24 mouse cellular contexts compared by ENCODE assay signal in genomic region chr7:100544437-100544836, GRCm38 (mm10). TPM values are rescaled to one million over a fixed set of nuclear protein-coding genes. Genes with fewer than 3 reads are reported as not detected.
A peak's percentile ranks its signal among the peaks of the same experiment; 100 is the strongest.
DNase-seq lines count a peak whose midpoint lies in the region; ATAC-seq and TF ChIP-seq lines count a peak whose summit lies in the region.
"Had no signal": no experiment of that assay in that cellular context is flagged by ENCODE, and none has a peak within 500 bp of the region (broad histone marks: within the 10 kb centered on the region; RNA-seq: fewer than 3 reads in every experiment).

No protein-coding gene starts in this region.

- DNase-seq in kidney, postnatal 0 days (ENCODE audit: low spot score), result no peak
- no peak for DNase-seq in kidney, postnatal 25 days
- DNase-seq in liver, embryonic 14.5 days (ENCODE audit: low read depth in 3 of 3, low spot score in 3 of 3), result no peak
- DNase-seq in urinary bladder, adult 18-20 months (ENCODE audit: low spot score in 2 of 2), result no peak
- DNase-seq in cerebellum, postnatal 10 days, result no peak
- no peak for DNase-seq in adrenal gland, postnatal 25 days
- DNase-seq: adrenal gland, postnatal 14 days; cerebellum, adult 11-12 months; cerebellum, adult 9-11 months; heart, postnatal 10 days; lung, embryonic 14.5 days; right cerebral cortex, postnatal 25 days had no signal

- H3K27me3 ChIP-seq in kidney, postnatal 0 days (ENCODE audit: insufficient read depth, low read length), result no peaks in the 10 kb centered on the region
- no peaks in the 10 kb centered on the region for H3K27me3 ChIP-seq in intestine, embryonic 16.5 days (replicated peaks; ENCODE audit: control insufficient read depth, insufficient read depth, low read length)
- no peaks in the 10 kb centered on the region; the same call in 1 of the 2 replicates for H3K27me3 ChIP-seq in liver, embryonic 14.5 days (ENCODE audit: control insufficient read depth, insufficient read depth, low read length)
- no peaks in the 10 kb centered on the region for H3K27me3 ChIP-seq in stomach, embryonic 16.5 days (ENCODE audit: control insufficient read depth, insufficient read depth, low read length)
- H3K27me3 ChIP-seq: embryonic facial prominence, embryonic 13.5 days; forebrain, embryonic 15.5 days; heart, embryonic 13.5 days; limb, embryonic 12.5 days; Patski had no signal

- TF ChIP-seq EP300 in liver, embryonic 14.5 days (IDR thresholded peaks at IDR 0.05; ENCODE audit: low read depth), result no peak

- WGBS in kidney, postnatal 0 days, result 58% methylated on average over 1 of the region's 1 CpGs
- WGBS in intestine, embryonic 16.5 days, result 32% methylated on average over 1 of the region's 1 CpGs
- 48% methylated on average over 1 of the region's 1 CpGs for WGBS in liver, embryonic 14.5 days (ENCODE audit: insufficient replicate concordance)
- WGBS in stomach, embryonic 16.5 days, result 48% methylated on average over 1 of the region's 1 CpGs

- peaks cover 19% of the 10 kb centered on the region for H3K36me3 ChIP-seq in kidney, postnatal 0 days (ENCODE audit: insufficient read depth, low read length)
- peaks cover 8% of the 10 kb centered on the region for H3K36me3 ChIP-seq in intestine, embryonic 16.5 days (ENCODE audit: control insufficient read depth, insufficient read depth, low read length)
- peaks cover 2% of the 10 kb centered on the region; the same call in 1 of the 2 replicates for H3K36me3 ChIP-seq in liver, embryonic 14.5 days (replicated peaks; ENCODE audit: control insufficient read depth, insufficient read depth, low read depth)
- peaks cover 8% of the 10 kb centered on the region for H3K36me3 ChIP-seq in stomach, embryonic 16.5 days (ENCODE audit: control insufficient read depth, insufficient read depth, low read length)

- H3K4me2 ChIP-seq in kidney, postnatal 0 days (ENCODE audit: low read length), result no peak overlapping the region
- H3K4me2 ChIP-seq in intestine, embryonic 16.5 days (ENCODE audit: low read depth, low read length), result no peak overlapping the region
- no peak overlapping the region for H3K4me2 ChIP-seq in liver, embryonic 14.5 days (ENCODE audit: low read depth)
- H3K4me2 ChIP-seq in stomach, embryonic 16.5 days (ENCODE audit: low read depth, low read length), result no peak overlapping the region
- H3K4me2 ChIP-seq: embryonic facial prominence, embryonic 13.5 days; forebrain, embryonic 15.5 days; heart, embryonic 13.5 days; hindbrain, embryonic 14.5 days; limb, embryonic 12.5 days; lung, embryonic 14.5 days; midbrain, embryonic 11.5 days had no signal

- no peaks in the 10 kb centered on the region for H3K4me1 ChIP-seq in kidney, postnatal 0 days (replicated peaks; ENCODE audit: insufficient read depth, low read length)
- no peaks in the 10 kb centered on the region; the same call in 1 of the 2 replicates for H3K4me1 ChIP-seq in intestine, embryonic 16.5 days (ENCODE audit: control insufficient read depth, insufficient read depth, low read length)
- H3K4me1 ChIP-seq in liver, embryonic 14.5 days (replicated peaks; ENCODE audit: control insufficient read depth in 2 of 2, insufficient read depth in 2 of 2, low read length in 1 of 2), result 0 out of 4 replicates have a peak, but pooled peaks cover 0 to 4% of the 10 kb centered on the region in 2 experiments
- no peaks in the 10 kb centered on the region for H3K4me1 ChIP-seq in stomach, embryonic 16.5 days (ENCODE audit: control insufficient read depth, insufficient read depth, low read length)
- H3K4me1 ChIP-seq: forebrain, embryonic 10.5 days; forebrain, embryonic 15.5 days; limb, embryonic 12.5 days had no signal

- no peak overlapping the region for H3K27ac ChIP-seq in kidney, postnatal 0 days
- peak overlapping the region; percentile 76; the same call in 1 of the 2 replicates for H3K27ac ChIP-seq in intestine, embryonic 16.5 days (ENCODE audit: low read length)
- no peak overlapping the region for H3K27ac ChIP-seq in liver, embryonic 14.5 days
- no peak overlapping the region for H3K27ac ChIP-seq in stomach, embryonic 16.5 days (ENCODE audit: low read length)
- H3K27ac ChIP-seq: embryonic facial prominence, embryonic 13.5 days; forebrain, embryonic 10.5 days; forebrain, embryonic 15.5 days; heart, embryonic 13.5 days; hindbrain, embryonic 14.5 days; limb, embryonic 12.5 days had no signal

- H3K9ac ChIP-seq in kidney, postnatal 0 days (ENCODE audit: low read depth, low read length), result no peak overlapping the region
- H3K9ac ChIP-seq in intestine, embryonic 16.5 days (ENCODE audit: low read depth, low read length), result no peak overlapping the region
- H3K9ac ChIP-seq in liver, embryonic 14.5 days (replicated peaks), result no peak overlapping the region
- no peak overlapping the region for H3K9ac ChIP-seq in stomach, embryonic 16.5 days (ENCODE audit: low read length)
- H3K9ac ChIP-seq: embryonic facial prominence, embryonic 13.5 days; forebrain, embryonic 15.5 days; heart, embryonic 13.5 days; hindbrain, embryonic 14.5 days; limb, embryonic 12.5 days; lung, embryonic 14.5 days had no signal

- no peaks in the 10 kb centered on the region for H3K9me3 ChIP-seq in kidney, postnatal 0 days (replicated peaks; ENCODE audit: low read length)
- H3K9me3 ChIP-seq in intestine, embryonic 16.5 days (ENCODE audit: control insufficient read depth, low read length), result no peaks in the 10 kb centered on the region
- no peaks in the 10 kb centered on the region for H3K9me3 ChIP-seq in liver, embryonic 14.5 days (ENCODE audit: control insufficient read depth, low read length)
- no peaks in the 10 kb centered on the region for H3K9me3 ChIP-seq in stomach, embryonic 16.5 days (replicated peaks; ENCODE audit: control insufficient read depth, low read length)
- H3K9me3 ChIP-seq: embryonic facial prominence, embryonic 13.5 days; forebrain, embryonic 10.5 days; forebrain, embryonic 15.5 days; heart, embryonic 13.5 days; limb, embryonic 12.5 days had no signal

- TF ChIP-seq CTCF in kidney, postnatal 0 days (IDR thresholded peaks at IDR 0.05; ENCODE audit: low read depth), result no peak
- no peak for TF ChIP-seq CTCF in liver, embryonic 14.5 days (IDR thresholded peaks at IDR 0.05; ENCODE audit: low read depth)

- peak; percentile 63; the same call in 1 of the 2 replicates for ATAC-seq in kidney, postnatal 0 days (replicated peaks; ENCODE audit: low FRiP score, low read depth)
- ATAC-seq in intestine, embryonic 16.5 days, result peak; percentile 93
- peak; percentile 57; the same call in 1 of the 2 replicates for ATAC-seq in liver, embryonic 14.5 days (ENCODE audit: insufficient read depth)
- 0 out of 2 replicates have a peak, but pooled peaks have one; percentile 50 for ATAC-seq in stomach, embryonic 16.5 days (ENCODE audit: insufficient read depth, low FRiP score)
- ATAC-seq: forebrain, embryonic 15.5 days; midbrain, embryonic 16.5 days; Patski had no signal

- no peak overlapping the region for H3K4me3 ChIP-seq in kidney, postnatal 0 days (replicated peaks; ENCODE audit: low read depth, low read length)
- no peak overlapping the region for H3K4me3 ChIP-seq in intestine, embryonic 16.5 days (ENCODE audit: low read length)
- H3K4me3 ChIP-seq in liver, embryonic 14.5 days (ENCODE audit: insufficient read depth in 1 of 2, low read depth in 2 of 2, low read length in 2 of 2), result no peak overlapping the region
- H3K4me3 ChIP-seq in stomach, embryonic 16.5 days (replicated peaks; ENCODE audit: low read length), result no peak overlapping the region
- H3K4me3 ChIP-seq: embryonic facial prominence, embryonic 13.5 days; forebrain, embryonic 10.5 days; forebrain, embryonic 15.5 days; heart, embryonic 13.5 days; limb, embryonic 12.5 days had no signal

RNA-seq across cellular contexts. Expression of gene Coa4, which starts 7.6 kb away (rescaled TPM):
- 21.7 and 21.9 TPM in 2 replicates for polyA plus RNA-seq in kidney, postnatal 0 days (2015; fragmentation: Nextera tagmentation; extraction: Ambion mirVana)
- polyA plus RNA-seq in intestine, embryonic 16.5 days (2015; fragmentation: Nextera tagmentation; extraction: Ambion mirVana), result 59.2 and 59.3 TPM in 2 replicates
- polyA plus RNA-seq in liver, embryonic 14.5 days (2012; rRNA removed), result 6.0 and 9.4 TPM in 2 replicates
- polyA plus RNA-seq in liver, embryonic 14.5 days (2014; fragmentation: Nextera tagmentation; extraction: Ambion mirVana), result 13.9 and 14.7 TPM in 2 replicates
- 28.6 and 34.3 TPM in 2 replicates for polyA plus RNA-seq in stomach, embryonic 16.5 days (2015; fragmentation: Nextera tagmentation; extraction: Ambion mirVana)
- 11.5 and 11.7 TPM in 2 replicates for total RNA-seq in adrenal gland, postnatal 25 days (2021)

RNA-seq across cellular contexts. Expression of gene Dnajb13, which starts 29.7 kb away (rescaled TPM):
- 0.15 and 0.18 TPM in 2 replicates for polyA plus RNA-seq in kidney, postnatal 0 days (2015; fragmentation: Nextera tagmentation; extraction: Ambion mirVana)
- polyA plus RNA-seq in intestine, embryonic 16.5 days (2015; fragmentation: Nextera tagmentation; extraction: Ambion mirVana), result 0.48 and 0.50 TPM in 2 replicates
- 0.58 and 0.64 TPM in 2 replicates for polyA plus RNA-seq in liver, embryonic 14.5 days (2012; rRNA removed)
- 2.0 and 2.3 TPM in 2 replicates for polyA plus RNA-seq in liver, embryonic 14.5 days (2014; fragmentation: Nextera tagmentation; extraction: Ambion mirVana)
- polyA plus RNA-seq in stomach, embryonic 16.5 days (2015; fragmentation: Nextera tagmentation; extraction: Ambion mirVana), result 0.99 and 1.0 TPM in 2 replicates
- not detected in 2 replicates for total RNA-seq in adrenal gland, postnatal 25 days (2021)
- total RNA-seq: heart, postnatal 10 days; megakaryocyte progenitor cell, adult 5-6 weeks had no signal

RNA-seq across cellular contexts. Expression of gene Ucp2, which starts 51.3 kb away (rescaled TPM):
- polyA plus RNA-seq in kidney, postnatal 0 days (2015; fragmentation: Nextera tagmentation; extraction: Ambion mirVana), result 274 and 319 TPM in 2 replicates
- 368 and 382 TPM in 2 replicates for polyA plus RNA-seq in intestine, embryonic 16.5 days (2015; fragmentation: Nextera tagmentation; extraction: Ambion mirVana)
- 329 and 337 TPM in 2 replicates for polyA plus RNA-seq in liver, embryonic 14.5 days (2012; rRNA removed)
- polyA plus RNA-seq in liver, embryonic 14.5 days (2014; fragmentation: Nextera tagmentation; extraction: Ambion mirVana), result 556 and 628 TPM in 2 replicates
- polyA plus RNA-seq in stomach, embryonic 16.5 days (2015; fragmentation: Nextera tagmentation; extraction: Ambion mirVana), result 351 and 400 TPM in 2 replicates
- 142 and 190 TPM in 2 replicates for total RNA-seq in adrenal gland, postnatal 25 days (2021)
